Mouse (Mus musculus) lung, postnatal 0 days (tissue): ENCODE measurements around the gene Col4a4. TPM values are rescaled to one million over a fixed set of nuclear protein-coding genes. Genes with fewer than 3 reads are reported as not detected.

Source experiments
- ATAC-seq: fragments of 200-750 bp; cut with Nextera tagmentation; 2 replicates; pipeline ENCODE4 v1.8.0; 2017; ENCODE audit warnings: moderate library complexity
- DNase-seq: peaks from one replicate; pipeline ENCODE4 v3.0.0-alpha.2; 2016; ENCODE audit warnings: low spot score
- H3K27ac ChIP-seq: fragments of 300-500 bp; sonication (generic); 2 replicates; pipeline ENCODE4 v1.5.1; 2014; ENCODE audit warnings: antibody characterized with exemption, mild to moderate bottlenecking, low read length, mixed read lengths
- H3K27me3 ChIP-seq: fragments of 300-500 bp; sonication (generic); replicated peaks from 2 replicates; pipeline ENCODE4 v1.6.1; 2014; ENCODE audit warnings: low read length, mixed read lengths; ENCODE audit not compliant: insufficient read depth
- H3K36me3 ChIP-seq: fragments of 300-500 bp; sonication (generic); 2 replicates; pipeline ENCODE4 v1.6.1; 2014; ENCODE audit warnings: low read length, mixed read lengths; ENCODE audit not compliant: insufficient read depth
- H3K4me1 ChIP-seq: fragments of 300-500 bp; sonication (generic); 2 replicates; pipeline ENCODE4 v1.6.1; 2014; ENCODE audit warnings: antibody characterized with exemption, low read depth, low read length, mixed read lengths; ENCODE audit not compliant: insufficient read depth
- H3K4me2 ChIP-seq: fragments of 300-500 bp; sonication (generic); replicated peaks from 2 replicates; pipeline ENCODE4 v1.6.1; 2014; ENCODE audit warnings: low read depth, mild to moderate bottlenecking, low read length, moderate library complexity, mixed read lengths
- H3K4me3 ChIP-seq: fragments of 300-500 bp; sonication (generic); 2 replicates; pipeline ENCODE4 v1.5.1; 2014; ENCODE audit warnings: low read depth, low read length
- H3K9ac ChIP-seq: fragments of 300-500 bp; sonication (generic); replicated peaks from 2 replicates; pipeline ENCODE4 v1.6.1; 2014; ENCODE audit warnings: low read depth, mild to moderate bottlenecking
- H3K9me3 ChIP-seq: fragments of 300-500 bp; sonication (generic); 2 replicates; pipeline ENCODE4 v1.6.1; 2016; ENCODE audit warnings: low read length, mixed read lengths
- CTCF ChIP-seq: IDR thresholded peaks from 2 replicates; pipeline ENCODE4 v1.5.1; 2016; ENCODE audit warnings: antibody characterized with exemption, mild to moderate bottlenecking
- EP300 ChIP-seq: IDR thresholded peaks from 2 replicates; pipeline ENCODE4 v1.6.1; 2016; ENCODE audit warnings: antibody characterized with exemption, mild to moderate bottlenecking, control low read depth
- whole genome bisulfite sequencing: fragments of 180-500 bp; shearing (Covaris S2); extraction: QIAGEN DNeasy Blood & Tissue Kit; methylation state at CpG from one replicate; pipeline ENCODE4 v1.1.7; 2014; 5-methylcytosine and 5-hydroxymethylcytosine counted together
- polyA plus RNA-seq: library from polyadenylated mRNA; unstranded; fragments of >200 nt; fragmentation: Nextera tagmentation; extraction: Ambion mirVana; gene quantifications from 2 replicates; pipeline ENCODE4 v1.2.1, GENCODE M21; 2015

The Col4a4 gene
- polyA plus RNA-seq, 1 experiment from 2014 or later = 67.3 TPM

GRCm38 (mm10) chr1:82415641-82416040, 171.0 kb downstream of the Col4a4 start:
- H3K9ac ChIP-seq = no peak overlapping the region
- H3K4me1 ChIP-seq = no peaks in the 10 kb centered on the region
- ATAC-seq (no peak), DNase-seq (no peak)
- H3K4me2 ChIP-seq = no peak overlapping the region
- H3K27me3 ChIP-seq = no peaks in the 10 kb centered on the region
- WGBS = 61% methylated on average over 4 of the region's 4 CpGs
- no peak overlapping the region for H3K27ac ChIP-seq
- H3K9me3 ChIP-seq = no peaks in the 10 kb centered on the region
- no peak overlapping the region for H3K4me3 ChIP-seq
- H3K36me3 ChIP-seq = no peaks in the 10 kb centered on the region
- no peak for TF ChIP-seq EP300
- TF ChIP-seq CTCF = no peak

- Histone ChIP-seq H3K4me1 (no peaks in the 10 kb centered on the region), H3K27me3 (no peaks in the 10 kb centered on the region), H3K27ac (no peak overlapping the region), H3K4me2 (no peak overlapping the region), H3K9me3 (no peaks in the 10 kb centered on the region), H3K9ac (no peak overlapping the region), H3K36me3 (no peaks in the 10 kb centered on the region), H3K4me3 (no peak overlapping the region)
- ATAC-seq = no peak
- no peak for DNase-seq
- TF ChIP-seq EP300 (no peak), CTCF (no peak)
- 68% methylated on average over 3 of the region's 3 CpGs for WGBS
Measured at GRCm38 (mm10) chr1:82414434-82415045, 172.1 kb downstream of the Col4a4 start.

- H3K9me3 ChIP-seq = no peaks in the 10 kb centered on the region
- TF ChIP-seq CTCF = no peak
- TF ChIP-seq EP300 = no peak
- H3K4me3 ChIP-seq = no peak overlapping the region
- DNase-seq = no peak
- no peaks in the 10 kb centered on the region for H3K27me3 ChIP-seq
- ATAC-seq = no peak
- H3K4me2 ChIP-seq = no peak overlapping the region
- H3K36me3 ChIP-seq = no peaks in the 10 kb centered on the region
- H3K9ac ChIP-seq = no peak overlapping the region
- H3K4me1 ChIP-seq = no peaks in the 10 kb centered on the region
- H3K27ac ChIP-seq = no peak overlapping the region
- WGBS = 31% methylated on average over 4 of the region's 4 CpGs
Measured at GRCm38 (mm10) chr1:82412085-82412484, 174.6 kb downstream of the Col4a4 start.

GRCm38 (mm10) chr1:82411521-82411920, 175.1 kb downstream of the Col4a4 start:
- Histone ChIP-seq H3K9me3 (no peaks in the 10 kb centered on the region), H3K4me1 (no peaks in the 10 kb centered on the region), H3K36me3 (no peaks in the 10 kb centered on the region), H3K4me2 (no peak overlapping the region), H3K4me3 (no peak overlapping the region), H3K9ac (no peak overlapping the region), H3K27ac (no peak overlapping the region), H3K27me3 (no peaks in the 10 kb centered on the region)
- ATAC-seq (peak; percentile 30; the same call in 1 of the 2 replicates), DNase-seq (no peak)
- no peak for TF ChIP-seq CTCF
- no peak for TF ChIP-seq EP300
- 62% methylated on average over 5 of the region's 5 CpGs for WGBS

GRCm38 (mm10) chr1:82410548-82410947, 176.1 kb downstream of the Col4a4 start:
- DNase-seq = no peak
- no peaks in the 10 kb centered on the region for H3K9me3 ChIP-seq
- no peak for TF ChIP-seq EP300
- no peak for TF ChIP-seq CTCF
- no peak for ATAC-seq
- H3K4me1 ChIP-seq = no peaks in the 10 kb centered on the region
- H3K9ac ChIP-seq = no peak overlapping the region
- no peaks in the 10 kb centered on the region for H3K36me3 ChIP-seq
- no peaks in the 10 kb centered on the region for H3K27me3 ChIP-seq
- WGBS = 76% methylated on average over 3 of the region's 3 CpGs
- no peak overlapping the region for H3K27ac ChIP-seq
- no peak overlapping the region for H3K4me3 ChIP-seq
- H3K4me2 ChIP-seq = no peak overlapping the region

GRCm38 (mm10) chr1:82409271-82409670, 177.4 kb downstream of the Col4a4 start:
- Histone ChIP-seq H3K4me2 (no peak overlapping the region), H3K27ac (no peak overlapping the region), H3K4me3 (no peak overlapping the region), H3K36me3 (no peaks in the 10 kb centered on the region), H3K9me3 (no peaks in the 10 kb centered on the region), H3K27me3 (no peaks in the 10 kb centered on the region), H3K9ac (no peak overlapping the region), H3K4me1 (no peaks in the 10 kb centered on the region)
- DNase-seq (no peak), ATAC-seq (no peak)
- TF ChIP-seq EP300 (no peak), CTCF (no peak)
- 88% methylated on average over 9 of the region's 9 CpGs for WGBS

GRCm38 (mm10) chr1:82407786-82408185, 178.9 kb downstream of the Col4a4 start:
- DNase-seq = no peak
- Histone ChIP-seq H3K27ac (no peak overlapping the region), H3K4me2 (no peak overlapping the region), H3K36me3 (no peaks in the 10 kb centered on the region), H3K27me3 (no peaks in the 10 kb centered on the region), H3K4me1 (no peaks in the 10 kb centered on the region), H3K9me3 (no peaks in the 10 kb centered on the region), H3K4me3 (no peak overlapping the region), H3K9ac (no peak overlapping the region)
- 79% methylated on average over 3 of the region's 3 CpGs for WGBS
- TF ChIP-seq CTCF (no peak), EP300 (no peak)
- ATAC-seq = no peak

Other genes with a start within 250 kb of the Col4a4 start
- gene Col4a3, start 72 bp upstream of the Col4a4 start, polyA plus RNA-seq = 114 and 120 TPM in 2 replicates
- gene Mff, start 138.0 kb upstream of the Col4a4 start, polyA plus RNA-seq = 170 and 180 TPM in 2 replicates
- 0.07 TPM in 1 of 2 replicates, not detected in the other for gene Tm4sf20, start 181.6 kb upstream of the Col4a4 start, polyA plus RNA-seq
- gene Gm47791, start 184.4 kb upstream of the Col4a4 start, polyA plus RNA-seq = not detected in 2 replicates